Mouse (Mus musculus) limb, embryonic 10.5 days (tissue): ENCODE data around the gene Slc26a3. TPM values are rescaled to one million over a fixed set of nuclear protein-coding genes. Genes with fewer than 3 reads are reported as not detected.

Source experiments
- DNase-seq: peaks from one replicate; pipeline ENCODE4 v3.0.0-alpha.2; 2017; ENCODE audit warnings: low spot score
- H3K27ac ChIP-seq: fragments of 300-500 bp; sonication (generic); 2 replicates; pipeline ENCODE4 v1.5.1; 2016; ENCODE audit warnings: mild to moderate bottlenecking
- H3K27me3 ChIP-seq: fragments of 300-500 bp; sonication (generic); 2 replicates; pipeline ENCODE4 v1.6.1; 2016; ENCODE audit warnings: low read depth, mild to moderate bottlenecking; ENCODE audit not compliant: poor library complexity, severe bottlenecking
- H3K36me3 ChIP-seq: fragments of 300-500 bp; sonication (generic); 2 replicates; pipeline ENCODE4 v1.6.1; 2016; ENCODE audit warnings: mild to moderate bottlenecking, moderate library complexity
- H3K4me1 ChIP-seq: fragments of 300-500 bp; sonication (generic); 2 replicates; pipeline ENCODE4 v1.6.1; 2016
- H3K4me3 ChIP-seq: fragments of 300-500 bp; sonication (generic); 2 replicates; pipeline ENCODE4 v1.5.1; 2016; ENCODE audit warnings: mild to moderate bottlenecking, moderate library complexity
- H3K9me3 ChIP-seq: fragments of 300-500 bp; sonication (generic); replicated peaks from 2 replicates; pipeline ENCODE4 v1.6.1; 2016; ENCODE audit warnings: mild to moderate bottlenecking
- WGBS: fragments of 180-500 bp; shearing (Covaris S2); methylation state at CpG from one replicate; pipeline ENCODE4 v1.1.7; 2016; 5-methylcytosine and 5-hydroxymethylcytosine counted together
- polyA plus RNA-seq: library from polyadenylated mRNA; unstranded; fragments of >200 nt; fragmentation: Nextera tagmentation; extraction: Ambion mirVana; gene quantifications from 2 replicates; pipeline ENCODE4 v1.2.1, GENCODE M21; 2016

Gene Slc26a3
- polyA plus RNA-seq, 1 experiment from 2014 or later = not detected

DNA sequence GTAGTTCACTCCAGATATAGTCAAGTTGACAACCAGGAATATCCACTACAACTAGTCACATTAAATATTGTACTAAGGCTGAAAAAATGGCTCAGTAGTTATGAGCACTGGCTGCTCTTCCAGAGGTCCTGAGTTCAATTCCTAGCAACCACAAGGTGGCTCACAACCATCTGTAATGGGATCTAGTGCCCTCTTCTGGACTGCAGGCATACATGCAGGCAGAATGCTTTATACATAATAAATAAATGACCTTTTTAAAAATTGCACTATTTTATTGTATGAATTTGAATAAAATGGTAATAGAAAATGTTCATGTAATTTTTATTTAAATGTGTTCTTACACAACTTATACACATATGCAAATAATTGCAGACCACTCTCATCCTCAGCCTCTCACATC lies 112.5 kb downstream of the Slc26a3 start:
- H3K9me3 ChIP-seq = no peaks in the 10 kb centered on the region
- no peak overlapping the region for H3K27ac ChIP-seq
- H3K36me3 ChIP-seq = no peaks in the 10 kb centered on the region
- H3K4me1 ChIP-seq = peaks cover 12% of the 10 kb centered on the region
- no peaks in the 10 kb centered on the region for H3K27me3 ChIP-seq
- no peak for DNase-seq
- H3K4me3 ChIP-seq = no peak overlapping the region

DNA sequence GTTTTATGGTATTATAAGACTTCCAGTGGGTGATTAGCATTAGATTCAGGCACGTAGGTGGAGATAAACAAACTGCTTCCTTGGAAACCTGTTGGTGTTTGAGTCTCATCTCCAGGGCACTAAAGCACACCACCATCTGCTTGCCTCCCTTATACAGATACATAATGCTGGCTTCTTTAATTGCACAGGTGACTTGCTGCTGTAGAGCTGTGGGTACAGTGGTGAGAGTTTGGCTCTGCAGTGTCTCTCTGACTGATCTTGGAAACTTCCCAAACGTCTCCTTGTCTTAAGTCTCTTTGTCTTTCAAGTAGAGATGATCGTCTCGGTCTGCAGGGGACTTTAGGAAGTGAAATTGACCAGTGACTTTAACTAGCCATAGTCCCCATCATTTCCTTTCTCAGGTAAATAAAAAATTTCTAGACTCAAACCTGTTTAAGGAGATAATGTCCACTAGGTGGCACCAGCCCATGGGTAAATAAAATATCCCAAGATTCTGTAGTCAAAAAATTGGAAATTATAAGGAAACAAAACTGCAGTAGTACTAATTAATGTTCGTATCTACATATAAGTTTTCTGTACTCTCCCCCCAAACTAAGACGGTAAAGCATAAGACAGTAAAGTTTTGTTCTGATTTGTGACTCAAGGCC lies 117.2 kb downstream of the Slc26a3 start:
- 42% methylated on average over 6 of the region's 6 CpGs for WGBS
- Histone ChIP-seq H3K36me3 (no peaks in the 10 kb centered on the region), H3K9me3 (no peaks in the 10 kb centered on the region), H3K27ac (no peak overlapping the region), H3K4me1 (no peaks in the 10 kb centered on the region), H3K4me3 (no peak overlapping the region), H3K27me3 (no peaks in the 10 kb centered on the region)
- DNase-seq = no peak

DNA sequence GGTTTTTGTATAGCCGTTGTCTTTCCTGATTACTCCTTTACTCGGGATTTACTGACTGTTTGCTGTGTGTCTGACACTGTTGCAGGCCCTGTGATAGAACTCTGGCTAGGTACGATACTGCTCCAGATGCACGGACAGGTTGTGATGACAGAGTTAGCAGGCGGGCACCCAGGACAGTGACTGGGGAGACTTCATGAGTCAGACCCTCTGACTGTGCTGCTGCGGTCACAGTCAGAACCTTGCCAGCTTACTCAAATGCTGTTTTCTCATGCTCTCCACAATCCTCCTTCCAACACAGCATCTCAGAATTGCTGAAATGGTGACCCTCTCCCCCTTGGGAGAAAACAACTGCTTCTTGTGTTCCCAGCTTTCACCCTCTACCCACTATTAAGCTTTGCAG lies 117.8 kb downstream of the Slc26a3 start:
- no peaks in the 10 kb centered on the region for H3K27me3 ChIP-seq
- H3K4me3 ChIP-seq = no peak overlapping the region
- no peak overlapping the region for H3K27ac ChIP-seq
- no peak for DNase-seq
- no peaks in the 10 kb centered on the region for H3K4me1 ChIP-seq
- H3K9me3 ChIP-seq = no peaks in the 10 kb centered on the region
- WGBS = 82% methylated on average over 6 of the region's 6 CpGs
- H3K36me3 ChIP-seq = no peaks in the 10 kb centered on the region

DNA sequence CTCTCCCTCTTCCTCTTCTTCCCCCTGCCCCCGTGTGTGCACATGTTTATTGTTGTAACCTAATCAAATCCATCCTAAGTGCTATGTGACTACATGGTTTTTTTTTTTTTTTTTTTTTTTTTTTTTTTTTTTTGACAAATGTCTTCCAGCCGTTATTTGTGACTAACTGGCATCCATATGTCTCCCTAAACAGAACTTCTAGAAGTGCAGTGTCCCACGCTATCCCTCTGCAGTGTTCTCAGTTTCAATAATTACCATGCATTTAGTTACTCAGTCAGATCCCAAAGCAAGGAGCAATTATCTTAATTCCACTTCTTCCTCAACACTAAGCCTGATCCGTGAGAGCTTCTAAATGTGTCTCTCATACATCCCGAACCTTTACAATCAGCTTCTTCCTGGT lies 120.5 kb downstream of the Slc26a3 start:
- H3K4me1 ChIP-seq = no peaks in the 10 kb centered on the region
- H3K36me3 ChIP-seq = no peaks in the 10 kb centered on the region
- no peak overlapping the region for H3K4me3 ChIP-seq
- 51% methylated on average over 5 of the region's 5 CpGs for WGBS
- no peaks in the 10 kb centered on the region for H3K27me3 ChIP-seq
- H3K9me3 ChIP-seq = no peaks in the 10 kb centered on the region
- DNase-seq = no peak
- no peak overlapping the region for H3K27ac ChIP-seq

DNA sequence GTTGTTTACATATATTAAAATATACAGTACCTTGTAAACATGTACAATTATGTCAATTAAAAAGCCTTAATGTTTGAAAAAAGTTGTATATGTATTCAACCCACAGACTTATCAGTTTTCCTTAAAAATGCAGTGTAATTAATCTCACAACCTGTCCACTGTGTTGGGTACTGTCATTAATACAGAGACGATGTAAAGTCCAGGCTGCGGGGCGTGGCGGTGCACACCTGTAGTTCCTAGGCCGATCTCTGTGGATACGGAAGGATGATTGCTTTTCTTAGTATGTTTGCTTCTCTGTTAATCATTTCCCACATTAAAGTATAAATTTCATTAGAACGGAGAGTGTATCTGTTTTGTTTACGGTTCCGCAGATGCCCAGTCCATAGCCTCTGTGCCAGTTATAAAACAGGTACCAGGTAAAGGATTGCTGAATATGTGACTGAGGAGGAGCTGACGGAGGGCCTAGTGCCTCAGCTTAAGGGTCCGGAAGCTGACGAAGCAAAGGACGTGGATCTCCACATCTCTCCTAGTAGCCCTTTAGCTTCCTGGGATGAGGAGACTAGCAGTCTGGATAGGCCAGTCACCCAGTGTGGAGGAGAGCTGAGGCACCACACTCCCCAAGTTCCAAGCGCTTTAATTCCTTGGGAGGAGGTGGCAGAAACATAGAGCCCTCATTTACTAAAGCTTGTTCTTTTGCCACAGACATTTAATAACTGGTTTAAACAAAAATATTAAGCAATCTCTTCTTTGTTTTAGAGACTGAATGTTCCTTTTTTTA lies 122.2 kb downstream of the Slc26a3 start:
- H3K4me1 ChIP-seq = no peaks in the 10 kb centered on the region
- 90% methylated on average over 14 of the region's 14 CpGs for WGBS
- H3K4me3 ChIP-seq = no peak overlapping the region
- H3K36me3 ChIP-seq = no peaks in the 10 kb centered on the region
- H3K27ac ChIP-seq = no peak overlapping the region
- no peaks in the 10 kb centered on the region for H3K27me3 ChIP-seq
- no peaks in the 10 kb centered on the region for H3K9me3 ChIP-seq
- DNase-seq = no peak

DNA sequence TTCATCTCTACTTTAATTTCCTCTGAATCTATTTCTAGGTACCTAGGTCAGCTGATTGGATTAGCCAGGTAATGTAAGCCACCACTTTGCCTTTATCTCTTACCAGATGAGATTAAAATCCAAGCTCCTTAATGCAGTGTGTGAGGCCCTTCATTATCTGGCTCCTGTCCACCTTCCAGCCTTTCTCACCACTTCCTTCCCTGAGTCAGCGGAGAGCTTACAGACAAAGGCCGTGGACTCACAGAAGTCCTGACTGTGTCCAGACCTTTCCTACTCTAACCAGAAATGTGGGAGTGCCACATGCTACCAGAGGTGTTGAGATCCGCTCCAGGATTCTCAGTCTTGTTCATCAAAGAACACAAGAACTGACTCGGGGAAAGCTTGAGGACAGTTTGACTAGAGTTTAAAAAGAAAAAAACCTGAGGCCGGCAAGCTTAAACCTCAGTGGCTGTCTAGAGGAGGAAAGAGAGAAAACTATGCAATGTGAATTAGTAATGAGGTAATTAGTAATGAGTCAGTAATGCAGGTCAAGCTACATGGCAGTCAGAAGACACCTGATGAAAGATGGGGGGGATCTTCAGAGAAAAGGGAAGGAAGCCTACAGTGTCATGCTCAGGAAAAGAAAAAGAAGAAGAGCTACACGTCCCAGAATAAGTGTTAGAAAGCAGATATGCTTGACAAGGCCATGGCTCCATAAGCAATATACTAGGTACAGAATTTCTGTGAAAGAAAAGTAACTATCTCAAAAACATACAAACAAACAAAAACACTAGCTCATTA lies 123.2 kb downstream of the Slc26a3 start:
- H3K27me3 ChIP-seq = no peaks in the 10 kb centered on the region
- H3K36me3 ChIP-seq = no peaks in the 10 kb centered on the region
- H3K4me1 ChIP-seq = no peaks in the 10 kb centered on the region
- no peaks in the 10 kb centered on the region for H3K9me3 ChIP-seq
- no peak overlapping the region for H3K4me3 ChIP-seq
- 81% methylated on average over 6 of the region's 6 CpGs for WGBS
- DNase-seq = no peak
- no peak overlapping the region for H3K27ac ChIP-seq

DNA sequence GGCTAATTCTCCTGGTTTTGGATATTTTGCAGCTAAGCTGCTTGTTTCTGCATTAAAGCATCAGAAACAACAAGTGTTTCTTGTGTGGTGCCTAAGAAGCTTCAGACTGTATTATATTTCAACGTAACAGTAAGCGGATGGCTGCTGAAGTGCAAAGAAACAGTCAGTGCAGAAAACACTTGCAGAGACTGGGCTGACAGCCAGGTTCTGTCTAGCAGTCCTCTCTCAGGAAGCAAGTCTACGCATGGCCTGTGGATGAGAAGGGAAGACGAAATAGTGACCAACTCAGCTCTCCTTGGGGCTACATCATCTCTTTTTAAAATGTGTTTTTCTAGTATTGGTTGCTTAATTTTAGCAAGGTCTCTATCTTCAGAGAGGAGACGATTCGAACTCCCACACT lies 129.4 kb downstream of the Slc26a3 start:
- 91% methylated on average over 6 of the region's 6 CpGs for WGBS
- Histone ChIP-seq H3K4me1 (no peaks in the 10 kb centered on the region), H3K4me3 (no peak overlapping the region), H3K27ac (no peak overlapping the region), H3K27me3 (no peaks in the 10 kb centered on the region), H3K36me3 (no peaks in the 10 kb centered on the region), H3K9me3 (no peaks in the 10 kb centered on the region)
- no peak for DNase-seq

DNA sequence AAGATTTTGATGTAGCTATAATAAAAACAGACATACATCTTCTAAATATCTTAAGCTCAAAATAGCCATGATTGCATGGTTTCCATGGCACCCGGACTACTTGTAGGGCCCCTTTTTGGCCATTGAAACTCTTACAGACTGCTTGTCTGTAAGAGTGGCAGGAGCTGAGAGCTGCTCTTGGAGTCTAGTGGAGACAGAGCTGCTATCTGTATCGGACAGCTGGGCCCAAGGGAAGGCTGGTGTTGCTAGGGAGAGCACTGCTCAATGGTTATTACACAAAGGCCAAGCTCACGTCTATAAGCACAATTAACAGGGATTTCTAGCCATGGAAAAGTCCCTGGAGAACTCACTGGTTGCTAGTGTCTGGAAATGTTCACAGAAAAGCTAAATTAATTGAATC lies 130.7 kb downstream of the Slc26a3 start:
- no peak overlapping the region for H3K27ac ChIP-seq
- no peaks in the 10 kb centered on the region for H3K9me3 ChIP-seq
- no peak overlapping the region for H3K4me3 ChIP-seq
- DNase-seq = no peak
- H3K36me3 ChIP-seq = no peaks in the 10 kb centered on the region
- no peaks in the 10 kb centered on the region for H3K4me1 ChIP-seq
- 87% methylated on average over 3 of the region's 3 CpGs for WGBS
- no peaks in the 10 kb centered on the region for H3K27me3 ChIP-seq

Other genes with a start within 250 kb of the Slc26a3 start
- gene Gm6993, start 150.1 kb upstream of the Slc26a3 start, polyA plus RNA-seq = not detected in 2 replicates
- gene Lamb1, start 125.6 kb upstream of the Slc26a3 start, polyA plus RNA-seq = 40.5 and 44.6 TPM in 2 replicates
- 129 and 155 TPM in 2 replicates for gene Dld, start 39.4 kb upstream of the Slc26a3 start, polyA plus RNA-seq
- 17.1 and 18.7 TPM in 2 replicates for gene Cbll1, start 108.7 kb downstream of the Slc26a3 start, polyA plus RNA-seq
- gene Slc26a4, start 169.1 kb downstream of the Slc26a3 start, polyA plus RNA-seq = 0.05 and 0.15 TPM in 2 replicates
- 32.8 and 33.0 TPM in 2 replicates for gene Bcap29, start 243.8 kb downstream of the Slc26a3 start, polyA plus RNA-seq